Mouse (Mus musculus) E14TG2a.4 (cell line): ENCODE measurements around the gene Polr1b.

ENCODE experiments used
- H3K27me3 ChIP-seq: 2 replicates; pipeline ENCODE4 v1.6.1; 2014; ENCODE audit warnings: low read length, control low read depth; ENCODE audit not compliant: insufficient read depth
- H3K36me3 ChIP-seq: 2 replicates; pipeline ENCODE4 v1.6.1; 2014; ENCODE audit warnings: low read length, control low read depth; ENCODE audit not compliant: insufficient read depth
- H3K4me1 ChIP-seq: replicated peaks from 2 replicates; pipeline ENCODE4 v1.6.1; 2014; ENCODE audit warnings: low read depth, low read length, control low read depth
- H3K4me3 ChIP-seq: replicated peaks from 2 replicates; pipeline ENCODE4 v1.5.1; 2014; ENCODE audit warnings: mild to moderate bottlenecking, low read length
- H3K9me3 ChIP-seq: 2 replicates; pipeline ENCODE4 v1.6.1; 2014; ENCODE audit warnings: low read length, control low read depth
- CTCF ChIP-seq: conservative IDR thresholded peaks from 2 replicates; pipeline ENCODE4 v1.5.1; 2014; ENCODE audit warnings: low read length
- NANOG ChIP-seq: IDR thresholded peaks from 2 replicates; pipeline ENCODE4 v1.6.1; 2014; ENCODE audit warnings: borderline replicate concordance, low read length, mixed read lengths
- POU5F1 ChIP-seq: IDR thresholded peaks from 2 replicates; pipeline ENCODE4 v1.6.1; 2014; ENCODE audit warnings: low read length, borderline replicate concordance

The Polr1b gene

GRCm38 (mm10) chr2:129129987-129130545, 29.3 kb downstream of the Polr1b start:
- Histone ChIP-seq H3K36me3 (peaks cover 76% of the 10 kb centered on the region), H3K27me3 (no peaks in the 10 kb centered on the region), H3K9me3 (no peaks in the 10 kb centered on the region), H3K4me3 (peak overlapping the region; percentile 92), H3K4me1 (peaks cover 62% of the 10 kb centered on the region)
- TF ChIP-seq CTCF (no peak), POU5F1 (no peak), NANOG (no peak)

GRCm38 (mm10) chr2:129130776-129131175, 30.0 kb downstream of the Polr1b start:
- H3K36me3 ChIP-seq: peaks cover 69% of the 10 kb centered on the region
- peaks cover 55% of the 10 kb centered on the region for H3K4me1 ChIP-seq
- no peak for TF ChIP-seq POU5F1
- no peak for TF ChIP-seq NANOG
- H3K4me3 ChIP-seq: peak overlapping the region; percentile 92
- H3K9me3 ChIP-seq: no peaks in the 10 kb centered on the region
- no peaks in the 10 kb centered on the region for H3K27me3 ChIP-seq

GRCm38 (mm10) chr2:129132231-129132630, 31.4 kb downstream of the Polr1b start:
- H3K4me3 ChIP-seq: no peak overlapping the region
- H3K4me1 ChIP-seq: peaks cover 49% of the 10 kb centered on the region
- TF ChIP-seq CTCF (no peak; the same call in 1 of the 2 replicates), POU5F1 (no peak), NANOG (no peak)
- H3K9me3 ChIP-seq: no peaks in the 10 kb centered on the region
- no peaks in the 10 kb centered on the region for H3K27me3 ChIP-seq
- H3K36me3 ChIP-seq: peaks cover 54% of the 10 kb centered on the region

- peaks cover 53% of the 10 kb centered on the region for H3K36me3 ChIP-seq
- TF ChIP-seq CTCF (no peak), POU5F1 (no peak), NANOG (no peak)
- no peak overlapping the region for H3K4me3 ChIP-seq
Observed at GRCm38 (mm10) chr2:129133006-129133805, 32.4 kb downstream of the Polr1b start.

GRCm38 (mm10) chr2:129139906-129140305, 39.1 kb downstream of the Polr1b start:
- H3K4me3 ChIP-seq: no peak overlapping the region
- H3K9me3 ChIP-seq: no peaks in the 10 kb centered on the region
- no peaks in the 10 kb centered on the region for H3K27me3 ChIP-seq
- no peaks in the 10 kb centered on the region; the same call in 1 of the 2 replicates for H3K4me1 ChIP-seq
- H3K36me3 ChIP-seq: peaks cover 8% of the 10 kb centered on the region
- TF ChIP-seq NANOG: no peak
- no peak for TF ChIP-seq CTCF
- TF ChIP-seq POU5F1: no peak

More at GRCm38 (mm10) chr2:129133006-129133805, 32.4 kb downstream of the Polr1b start:
- Histone ChIP-seq H3K27me3 (no peaks in the 10 kb centered on the region), H3K9me3 (no peaks in the 10 kb centered on the region), H3K4me1 (peaks cover 48% of the 10 kb centered on the region)

- Histone ChIP-seq H3K36me3 (no peaks in the 10 kb centered on the region), H3K4me1 (peaks cover 7% of the 10 kb centered on the region), H3K9me3 (no peaks in the 10 kb centered on the region), H3K4me3 (no peak overlapping the region), H3K27me3 (no peaks in the 10 kb centered on the region)
- no peak for TF ChIP-seq POU5F1
- TF ChIP-seq NANOG: peak; percentile 25; the same call in 1 of the 2 replicates
Observed at GRCm38 (mm10) chr2:129148836-129149235, 48.0 kb downstream of the Polr1b start.

- H3K4me1 ChIP-seq: peaks cover 7% of the 10 kb centered on the region
- H3K9me3 ChIP-seq: no peaks in the 10 kb centered on the region
- no peak for TF ChIP-seq CTCF
- TF ChIP-seq POU5F1: no peak
- TF ChIP-seq NANOG: no peak
- no peaks in the 10 kb centered on the region for H3K27me3 ChIP-seq
- H3K36me3 ChIP-seq: no peaks in the 10 kb centered on the region
- H3K4me3 ChIP-seq: no peak overlapping the region
Observed at GRCm38 (mm10) chr2:129150386-129150785, 49.6 kb downstream of the Polr1b start.

- Histone ChIP-seq H3K9me3 (no peaks in the 10 kb centered on the region), H3K36me3 (no peaks in the 10 kb centered on the region), H3K4me1 (peaks cover 7% of the 10 kb centered on the region), H3K4me3 (no peak overlapping the region), H3K27me3 (no peaks in the 10 kb centered on the region)
- TF ChIP-seq CTCF: no peak
- TF ChIP-seq NANOG: no peak
- no peak for TF ChIP-seq POU5F1
Observed at GRCm38 (mm10) chr2:129151111-129151510, 50.3 kb downstream of the Polr1b start.
